Mouse (Mus musculus): Measurements from ENCODE around the gene Mrpl54.

- no peak for TF ChIP-seq POLR2A (IDR thresholded peaks at IDR 0.05; ENCODE audit: extremely low read depth, insufficient read depth, low read length)
- no peak for TF ChIP-seq CTCF (IDR thresholded peaks at IDR 0.05; ENCODE audit: extremely low read depth, insufficient read depth, low read length)
Measured at GRCm38 (mm10) chr10:81297246-81297645, 30.5 kb upstream of the Mrpl54 start.

Measured in cortical plate, adult 2 months (tissue).